Comparison of ENCODE assay signal across 8 mouse cellular contexts in the genomic region with DNA sequence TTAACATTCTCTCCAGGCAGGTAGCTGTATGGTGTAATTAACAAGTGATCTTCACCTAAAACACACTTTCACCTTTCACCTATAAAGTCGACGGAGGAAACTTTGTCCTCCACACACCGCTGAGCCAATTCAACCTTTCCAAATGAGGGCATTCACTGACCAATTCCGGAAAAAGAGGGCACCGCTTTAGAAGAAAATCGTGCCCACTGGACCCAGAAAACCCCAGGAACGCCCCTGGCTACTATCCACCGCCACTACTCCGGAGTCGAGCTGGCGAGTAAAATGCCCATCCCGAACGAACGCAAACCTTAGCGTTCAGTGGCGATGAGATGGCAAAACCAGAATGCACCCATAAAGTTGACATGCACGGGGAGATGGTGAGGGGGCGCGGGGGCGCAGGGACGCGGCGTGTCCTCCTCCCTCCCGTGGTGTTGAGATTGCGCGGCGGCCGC. TPM values are rescaled to one million over a fixed set of nuclear protein-coding genes. Genes with fewer than 3 reads are reported as not detected.
DNase-seq lines count a peak whose midpoint lies in the region; ATAC-seq lines count a peak whose summit lies in the region.

No protein-coding gene starts in this region.

- H3K27me3 ChIP-seq in lung, embryonic 16.5 days (ENCODE audit: control insufficient read depth, insufficient read depth, low read depth, low read length): no peaks in the 10 kb centered on the region
- H3K27me3 ChIP-seq in forebrain, embryonic 10.5 days (ENCODE audit: poor library complexity, severe bottlenecking): no peaks in the 10 kb centered on the region
- no peaks in the 10 kb centered on the region for H3K27me3 ChIP-seq in midbrain, embryonic 11.5 days (ENCODE audit: control insufficient read depth, insufficient read depth, low read length)

- H3K4me1 ChIP-seq in lung, embryonic 16.5 days (replicated peaks; ENCODE audit: control insufficient read depth, insufficient read depth, low read length): peaks cover 11% of the 10 kb centered on the region; the same call in 1 of the 2 replicates
- peaks cover 25% of the 10 kb centered on the region for H3K4me1 ChIP-seq in forebrain, embryonic 10.5 days
- H3K4me1 ChIP-seq in midbrain, embryonic 11.5 days (ENCODE audit: control insufficient read depth, insufficient read depth, low read length): peaks cover 4% of the 10 kb centered on the region

- peak overlapping the region; percentile 69 for H3K4me2 ChIP-seq in lung, embryonic 16.5 days (ENCODE audit: low read depth, low read length)
- peak overlapping the region; percentile 52 for H3K4me2 ChIP-seq in midbrain, embryonic 11.5 days

- peak overlapping the region; percentile 100 for H3K27ac ChIP-seq in lung, embryonic 16.5 days (ENCODE audit: low read length)
- peak overlapping the region; percentile 98 for H3K27ac ChIP-seq in forebrain, embryonic 10.5 days
- peak overlapping the region; percentile 92 for H3K27ac ChIP-seq in midbrain, embryonic 11.5 days (ENCODE audit: low read depth, low read length)

- ATAC-seq in lung, embryonic 16.5 days (ENCODE audit: low read depth): no peak
- no peak; the same call in 1 of the 2 replicates for ATAC-seq in midbrain, embryonic 11.5 days (ENCODE audit: low FRiP score)

- WGBS in lung, embryonic 16.5 days: under 1% methylated on average over 23 of the region's 28 CpGs
- WGBS in forebrain, embryonic 10.5 days: under 1% methylated on average over 28 of the region's 28 CpGs
- under 1% methylated on average over 28 of the region's 28 CpGs for WGBS in midbrain, embryonic 11.5 days

- H3K4me3 ChIP-seq in lung, embryonic 16.5 days (ENCODE audit: low read length): peak overlapping the region; percentile 92
- peak overlapping the region; percentile 78 for H3K4me3 ChIP-seq in forebrain, embryonic 10.5 days
- H3K4me3 ChIP-seq in midbrain, embryonic 11.5 days (ENCODE audit: low read depth, low read length): peak overlapping the region; percentile 78

- H3K36me3 ChIP-seq in lung, embryonic 16.5 days (ENCODE audit: control insufficient read depth, insufficient read depth, low read length): no peaks in the 10 kb centered on the region
- no peaks in the 10 kb centered on the region for H3K36me3 ChIP-seq in forebrain, embryonic 10.5 days (replicated peaks)
- H3K36me3 ChIP-seq in midbrain, embryonic 11.5 days (ENCODE audit: control insufficient read depth, insufficient read depth, low read length): no peaks in the 10 kb centered on the region

- no peak for DNase-seq in lung, postnatal 14 days
- DNase-seq in forebrain, embryonic 10.5 days (ENCODE audit: extremely low spot score, low spot score): no peak
- peak; percentile 92 for DNase-seq in kidney, adult 9 months
- no peak for DNase-seq in midbrain, embryonic 11.5 days (ENCODE audit: low spot score, missing footprints)
- DNase-seq in yolk sac, embryonic 10.5 days (ENCODE audit: low spot score): no peak
- no peak for DNase-seq in layer of hippocampus, adult 9-10 months (ENCODE audit: low spot score)
- DNase-seq in adrenal gland, postnatal 10 days: no peak

- no peaks in the 10 kb centered on the region for H3K9me3 ChIP-seq in lung, embryonic 16.5 days (ENCODE audit: control insufficient read depth, low read length)
- no peaks in the 10 kb centered on the region for H3K9me3 ChIP-seq in forebrain, embryonic 10.5 days
- H3K9me3 ChIP-seq in midbrain, embryonic 11.5 days (ENCODE audit: control insufficient read depth, low read length): no peaks in the 10 kb centered on the region

- H3K9ac ChIP-seq in lung, embryonic 16.5 days (ENCODE audit: low read length): peak overlapping the region; percentile 98
- peak overlapping the region; percentile 94 for H3K9ac ChIP-seq in midbrain, embryonic 11.5 days (ENCODE audit: low read length)

RNA-seq across cellular contexts. Expression of gene Abcd3, which starts 0.7 kb away (rescaled TPM):
- 84.8 and 87.2 TPM in 2 replicates for polyA plus RNA-seq in lung, embryonic 16.5 days (2015; fragmentation: Nextera tagmentation; extraction: Ambion mirVana)
- 45.6 and 46.6 TPM in 2 replicates for polyA plus RNA-seq in forebrain, embryonic 10.5 days (2016; fragmentation: Nextera tagmentation; extraction: Ambion mirVana)
- polyA plus RNA-seq in midbrain, embryonic 11.5 days (2014; fragmentation: Nextera tagmentation; extraction: Ambion mirVana): 58.7 and 60.0 TPM in 2 replicates
- 100 to 1,000 TPM; 170 to 171 TPM for total RNA-seq in adrenal gland, postnatal 10 days (2021)
